Mouse (Mus musculus): ENCODE results near the gene Scarb1.

- TF ChIP-seq CTCF (IDR thresholded peaks at IDR 0.05; ENCODE audit: extremely low read depth, insufficient read depth, insufficient read length, insufficient replicate concordance) (no peak), POLR2A (IDR thresholded peaks at IDR 0.05; ENCODE audit: low read depth, low read length) (no peak)
Measured at GRCm38 (mm10) chr5:125383637-125384420, 42.9 kb upstream of the Scarb1 start.

Measured in spleen, adult 2 months (tissue).